24 mouse cellular contexts compared by ENCODE assay signal in genomic region chr8:93842574-93842973, GRCm38 (mm10). TPM values are rescaled to one million over a fixed set of nuclear protein-coding genes. Genes with fewer than 3 reads are reported as not detected.
"Had no signal": no experiment of that assay in that cellular context is flagged by ENCODE, and none has a peak within 500 bp of the region (broad histone marks: within the 10 kb centered on the region; RNA-seq: fewer than 3 reads in every experiment).

No protein-coding gene starts in this region.

- H3K4me2 ChIP-seq: heart, embryonic 12.5 days; hindbrain, embryonic 13.5 days; hindbrain, embryonic 15.5 days; limb, embryonic 12.5 days; liver, embryonic 11.5 days; liver, embryonic 13.5 days; liver, embryonic 15.5 days had no signal

- DNase-seq: gastrocnemius, postnatal 14 days; gastrocnemius, postnatal 36 days; heart, adult 18-20 months; heart, postnatal 10 days; heart, postnatal 36 days; kidney, adult 11 months; kidney, adult 2 months; kidney, adult 9 months; kidney, postnatal 10 days; kidney, postnatal 25 days; kidney, postnatal 4 days; liver; liver, embryonic 13.5 days had no signal

- H3K4me3 ChIP-seq: heart, embryonic 10.5 days; heart, embryonic 12.5 days; hindbrain, embryonic 13.5 days; hindbrain, embryonic 15.5 days; limb, embryonic 10.5 days; limb, embryonic 12.5 days; liver, embryonic 13.5 days; liver, embryonic 15.5 days had no signal

- H3K27ac ChIP-seq: heart, embryonic 10.5 days; hindbrain, embryonic 15.5 days; hindbrain, postnatal 0 days; limb, embryonic 10.5 days; limb, embryonic 12.5 days; liver, embryonic 13.5 days; liver, embryonic 15.5 days had no signal

- H3K9me3 ChIP-seq: heart, embryonic 10.5 days; heart, embryonic 12.5 days; hindbrain, embryonic 13.5 days; hindbrain, embryonic 15.5 days; limb, embryonic 10.5 days; limb, embryonic 12.5 days; liver, embryonic 13.5 days; liver, embryonic 15.5 days had no signal

- ATAC-seq: hindbrain, postnatal 0 days; intestine, embryonic 16.5 days had no signal

- H3K36me3 ChIP-seq: heart, embryonic 10.5 days; heart, embryonic 12.5 days; hindbrain, embryonic 15.5 days; limb, embryonic 10.5 days; limb, embryonic 12.5 days; liver, embryonic 13.5 days; liver, embryonic 15.5 days had no signal

- H3K27me3 ChIP-seq: heart, embryonic 12.5 days; hindbrain, embryonic 13.5 days; hindbrain, embryonic 15.5 days; liver, embryonic 13.5 days; liver, embryonic 15.5 days had no signal

- H3K4me1 ChIP-seq: liver, embryonic 15.5 days had no signal

- H3K9ac ChIP-seq: heart, embryonic 12.5 days; hindbrain, embryonic 15.5 days; limb, embryonic 12.5 days; liver, embryonic 13.5 days; liver, embryonic 15.5 days had no signal

RNA-seq across cellular contexts. Expression of gene Gnao1, which starts 32.8 kb away (rescaled TPM):
- total RNA-seq: hematopoietic stem cell, adult 5-6 weeks had no signal
